Mouse (Mus musculus) adrenal gland, postnatal 0 days (tissue): ENCODE results near the gene Ppp1r9b. TPM values are rescaled to one million over a fixed set of nuclear protein-coding genes. Genes with fewer than 3 reads are reported as not detected.

Source experiments
- polyA plus RNA-seq: library from polyadenylated mRNA; unstranded; fragments of >200 nt; fragmentation: Nextera tagmentation; extraction: Ambion mirVana; gene quantifications from 2 replicates; pipeline ENCODE4 v1.2.1, GENCODE M21; 2015

Ppp1r9b gene
- polyA plus RNA-seq = 8.7 and 10.2 TPM in 2 replicates

DNA sequence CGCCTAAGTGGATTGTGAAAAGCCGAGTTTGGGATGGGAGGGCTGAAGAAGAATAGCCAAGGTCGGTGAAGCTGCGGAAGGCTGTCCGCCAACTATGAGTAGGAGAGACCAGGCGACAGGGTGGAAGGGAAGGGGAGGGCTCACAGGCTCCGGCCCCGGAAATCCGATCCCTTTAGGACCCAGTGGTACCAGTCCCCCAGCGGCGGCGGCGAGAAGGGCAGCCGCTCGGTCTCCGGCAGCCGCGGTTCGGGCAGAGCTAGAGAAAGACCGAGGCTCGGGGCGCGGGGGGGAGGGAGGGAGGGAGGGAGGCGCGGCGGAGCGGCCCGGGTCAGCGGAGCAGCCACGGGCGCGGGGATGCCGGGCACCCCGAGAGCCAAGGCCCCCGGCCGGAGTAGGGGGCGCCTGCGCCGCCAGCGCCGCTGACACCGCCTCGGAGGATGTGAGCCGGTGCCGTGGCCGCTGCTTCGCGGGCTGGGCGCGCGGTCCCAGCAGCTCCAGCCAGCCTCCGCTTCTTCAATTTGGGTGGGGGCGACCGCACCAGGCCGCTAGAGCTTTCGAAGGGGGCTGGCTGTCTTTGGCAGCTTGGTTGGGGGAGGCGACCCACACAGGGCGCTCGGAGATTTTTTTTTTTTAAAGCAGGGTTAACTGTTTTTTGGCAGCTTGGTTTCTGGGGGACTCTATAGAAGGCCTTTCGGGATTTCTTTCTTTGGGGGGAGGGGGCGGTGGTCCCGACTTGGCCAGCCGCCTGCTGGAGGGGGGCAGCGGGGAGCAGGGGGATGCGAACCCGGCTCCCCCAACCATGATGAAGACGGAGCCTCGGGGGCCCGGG is at the start of gene Ppp1r9b:
Gene Ppp1r9b, plus strand, starts transcription at position 287 of the 829 bp plus-strand sequence.

GRCm38 (mm10) chr11:94967419-94967818 is 23.4 kb upstream of the Ppp1r9b start, which contains the start of gene Hils1:
Gene Hils1, plus strand, starts transcription at chr11:94967593.

GRCm38 (mm10) chr11:94976199-94976598 is 14.6 kb upstream of the Ppp1r9b start, which contains the start of gene Sgca:
Gene Sgca, minus strand, starts transcription at chr11:94976327.

GRCm38 (mm10) chr11:95009629-95010014 is 18.8 kb downstream of the Ppp1r9b start, which contains the start of gene Samd14:
Gene Samd14, plus strand, starts transcription at chr11:95009879.

DNA sequence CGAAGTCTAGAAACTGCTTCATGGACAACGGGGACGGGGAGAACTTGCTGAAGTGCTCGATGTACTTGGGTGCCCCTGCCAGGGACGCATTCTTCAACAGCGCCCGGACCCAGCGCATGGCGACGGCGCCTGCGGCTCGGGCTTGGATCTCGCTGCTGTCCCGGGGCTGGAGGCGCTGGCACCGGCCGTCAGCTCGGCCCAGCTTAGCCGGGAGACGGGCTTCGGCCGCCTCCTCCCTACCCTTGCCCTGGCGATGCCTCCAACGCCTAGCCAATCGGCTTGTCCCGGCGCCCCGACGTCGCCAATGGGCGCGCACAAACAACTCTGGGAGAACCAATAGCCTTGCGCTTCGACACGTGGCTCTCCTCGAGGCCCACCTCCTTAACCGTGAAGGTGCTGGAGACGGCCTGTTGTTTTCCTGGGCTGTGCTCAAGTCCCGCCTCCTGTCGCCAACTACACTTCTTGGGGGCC is 50.3 kb downstream of the Ppp1r9b start, which contains the start of gene Pdk2:
Gene Pdk2, minus strand, starts transcription at position 216 of the 471 bp plus-strand sequence.

Other genes starting within 250 kb of the Ppp1r9b start
- gene Cdc34b, start 249.3 kb upstream of the Ppp1r9b start, polyA plus RNA-seq = 0.11 TPM in 1 of 2 replicates, not detected in the other
- gene Tmem92, start 208.3 kb upstream of the Ppp1r9b start, polyA plus RNA-seq = not detected in 2 replicates
- gene Col1a1, start 54.8 kb upstream of the Ppp1r9b start, polyA plus RNA-seq = 648 and 745 TPM in 2 replicates
- not detected in 2 replicates for gene Hils1, start 23.4 kb upstream of the Ppp1r9b start, polyA plus RNA-seq
- 0.46 and 1.4 TPM in 2 replicates for gene Sgca, start 14.7 kb upstream of the Ppp1r9b start, polyA plus RNA-seq
- 14.8 and 27.2 TPM in 2 replicates for gene Samd14, start 18.8 kb downstream of the Ppp1r9b start, polyA plus RNA-seq
- gene Pdk2, start 50.3 kb downstream of the Ppp1r9b start, polyA plus RNA-seq = 38.4 and 48.3 TPM in 2 replicates
- gene Itga3, start 85.8 kb downstream of the Ppp1r9b start, polyA plus RNA-seq = 12.8 and 14.5 TPM in 2 replicates
- gene Dlx3, start 129.1 kb downstream of the Ppp1r9b start, polyA plus RNA-seq = 0.04 TPM in 1 of 2 replicates, not detected in the other
- 0.44 and 0.66 TPM in 2 replicates for gene Dlx4, start 155.2 kb downstream of the Ppp1r9b start, polyA plus RNA-seq